Mouse (Mus musculus): Measurements from ENCODE around the gene Slc12a9. TPM values are rescaled to one million over a fixed set of nuclear protein-coding genes. Genes with fewer than 3 reads are reported as not detected.

The Slc12a9 gene
- total and polyA plus RNA-seq, 3 experiments = 7.3 to 30.4 (median 12.4) TPM

GRCm38 (mm10) chr5:137313466-137314192 is 19.8 kb downstream of the Slc12a9 start:
- DNase-seq = no peak

- no peak for DNase-seq
Measured at GRCm38 (mm10) chr5:137308356-137308755, 25.0 kb downstream of the Slc12a9 start.

GRCm38 (mm10) chr5:137307071-137307912 is 26.1 kb downstream of the Slc12a9 start, which contains the start of gene Srrt:
Srrt (minus strand) TSS chr5:137307674.
- peak; percentile 92 for DNase-seq

GRCm38 (mm10) chr5:137306439-137307005 is 26.9 kb downstream of the Slc12a9 start:
- no peak for DNase-seq

- DNase-seq = no peak
Measured at GRCm38 (mm10) chr5:137305822-137306221, 27.6 kb downstream of the Slc12a9 start.

- DNase-seq = no peak
Measured at GRCm38 (mm10) chr5:137304816-137305215, 28.6 kb downstream of the Slc12a9 start.

- DNase-seq = no peak
Measured at GRCm38 (mm10) chr5:137304165-137304564, 29.2 kb downstream of the Slc12a9 start.

GRCm38 (mm10) chr5:137303609-137304008 is 29.8 kb downstream of the Slc12a9 start:
- DNase-seq = no peak

GRCm38 (mm10) chr5:137301253-137301652 is 32.1 kb downstream of the Slc12a9 start:
- peak; percentile 56 for DNase-seq

- DNase-seq = no peak
Measured at GRCm38 (mm10) chr5:137299240-137299639, 34.2 kb downstream of the Slc12a9 start.

- no peak for DNase-seq
Measured at GRCm38 (mm10) chr5:137297126-137297525, 36.3 kb downstream of the Slc12a9 start.

GRCm38 (mm10) chr5:137295712-137296111 is 37.7 kb downstream of the Slc12a9 start:
- DNase-seq = no peak

GRCm38 (mm10) chr5:137295296-137295695 is 38.1 kb downstream of the Slc12a9 start:
- DNase-seq = no peak

GRCm38 (mm10) chr5:137294744-137295093 is 38.7 kb downstream of the Slc12a9 start:
- no peak for DNase-seq

- peak; percentile 97 for DNase-seq
Measured at GRCm38 (mm10) chr5:137293839-137294743, 39.3 kb downstream of the Slc12a9 start, which contains the start of gene Ufsp1. Ufsp1 (plus strand) TSS chr5:137294629.

- DNase-seq = peak; percentile 92
Measured at GRCm38 (mm10) chr5:137293282-137293681, 40.1 kb downstream of the Slc12a9 start.

GRCm38 (mm10) chr5:137291381-137291926 is 41.9 kb downstream of the Slc12a9 start:
- DNase-seq = no peak

GRCm38 (mm10) chr5:137290677-137291076 is 42.7 kb downstream of the Slc12a9 start:
- DNase-seq = peak; percentile 73

- no peak for DNase-seq
Measured at GRCm38 (mm10) chr5:137289591-137290365, 43.6 kb downstream of the Slc12a9 start.

GRCm38 (mm10) chr5:137288999-137289470 is 44.4 kb downstream of the Slc12a9 start:
- no peak for DNase-seq
